30 mouse cellular contexts compared by ENCODE assay signal in genomic region chr11:43443183-43443582, GRCm38 (mm10). TPM values are rescaled to one million over a fixed set of nuclear protein-coding genes. Genes with fewer than 3 reads are reported as not detected.
"Had no signal": no experiment of that assay in that cellular context is flagged by ENCODE, and none has a peak within 500 bp of the region (broad histone marks: within the 10 kb centered on the region; RNA-seq: fewer than 3 reads in every experiment).

No protein-coding gene starts in this region.

- DNase-seq: heart, postnatal 10 days; heart, postnatal 14 days; heart, postnatal 36 days; heart, postnatal 4 days; kidney, adult 11 months; kidney, adult 18-20 months; kidney, postnatal 10 days; kidney, postnatal 14 days; kidney, postnatal 4 days; layer of hippocampus, adult 9-11 months; layer of hippocampus, postnatal 36 days had no signal

- H3K9ac ChIP-seq: heart, embryonic 12.5 days; heart, embryonic 13.5 days; heart, embryonic 15.5 days; hindbrain, embryonic 12.5 days; hindbrain, embryonic 13.5 days; hindbrain, embryonic 14.5 days; hindbrain, embryonic 15.5 days; intestine, embryonic 15.5 days; kidney, embryonic 15.5 days had no signal

- H3K27me3 ChIP-seq: heart, embryonic 12.5 days; heart, embryonic 13.5 days; heart, embryonic 15.5 days; hindbrain, embryonic 12.5 days; hindbrain, embryonic 13.5 days; hindbrain, embryonic 15.5 days; intestine, embryonic 15.5 days; kidney, embryonic 15.5 days had no signal

- H3K4me3 ChIP-seq: heart, embryonic 10.5 days; heart, embryonic 12.5 days; heart, embryonic 13.5 days; heart, embryonic 15.5 days; hindbrain, embryonic 10.5 days; hindbrain, embryonic 12.5 days; hindbrain, embryonic 13.5 days; hindbrain, embryonic 15.5 days; intestine, embryonic 15.5 days; kidney, embryonic 15.5 days; layer of hippocampus, adult 2 months had no signal

- H3K4me1 ChIP-seq: heart, embryonic 10.5 days; heart, embryonic 12.5 days; heart, embryonic 13.5 days; heart, embryonic 15.5 days; hindbrain, embryonic 10.5 days; hindbrain, embryonic 12.5 days; hindbrain, embryonic 13.5 days; hindbrain, embryonic 15.5 days; intestine, embryonic 15.5 days; kidney, embryonic 15.5 days had no signal

- H3K9me3 ChIP-seq: heart, embryonic 10.5 days; heart, embryonic 12.5 days; heart, embryonic 13.5 days; heart, embryonic 15.5 days; hindbrain, embryonic 10.5 days; hindbrain, embryonic 12.5 days; hindbrain, embryonic 13.5 days; hindbrain, embryonic 15.5 days; intestine, embryonic 15.5 days; kidney, embryonic 15.5 days had no signal

- ATAC-seq: hindbrain, embryonic 16.5 days; hindbrain, postnatal 0 days; inflammation-experienced regulatory T-cells, adult 6 months; intestine, embryonic 15.5 days; intestine, embryonic 16.5 days; intestine, postnatal 0 days had no signal

- H3K27ac ChIP-seq: heart, embryonic 10.5 days; heart, embryonic 13.5 days; heart, embryonic 15.5 days; hindbrain, embryonic 10.5 days; hindbrain, embryonic 12.5 days; hindbrain, embryonic 13.5 days; hindbrain, embryonic 14.5 days; hindbrain, embryonic 15.5 days; hindbrain, postnatal 0 days; intestine, embryonic 15.5 days; kidney, embryonic 15.5 days; kidney, postnatal 0 days; layer of hippocampus, adult 2 months had no signal

- H3K4me2 ChIP-seq: heart, embryonic 12.5 days; heart, embryonic 13.5 days; heart, embryonic 15.5 days; hindbrain, embryonic 12.5 days; hindbrain, embryonic 13.5 days; hindbrain, embryonic 14.5 days; hindbrain, embryonic 15.5 days; intestine, embryonic 15.5 days; kidney, embryonic 15.5 days had no signal

RNA-seq across cellular contexts. Expression of gene C1qtnf2, which starts 30.9 kb away (rescaled TPM):
- total RNA-seq: hematopoietic stem cell, adult 5-6 weeks had no signal
- polyA plus RNA-seq: inflammation-experienced regulatory T-cells, adult 6 months had no signal
